Mouse (Mus musculus) lung, postnatal 0 days (tissue): Measurements from ENCODE around the gene Srrm3. TPM values are rescaled to one million over a fixed set of nuclear protein-coding genes. Genes with fewer than 3 reads are reported as not detected.
A peak's percentile ranks its signal among the peaks of the same experiment; 100 is the strongest.

Experiments used
- ATAC-seq: fragments of 200-750 bp; cut with Nextera tagmentation; 2 replicates; pipeline ENCODE4 v1.8.0; 2017; ENCODE audit warnings: moderate library complexity
- DNase-seq: peaks from one replicate; pipeline ENCODE4 v3.0.0-alpha.2; 2016; ENCODE audit warnings: low spot score
- H3K27ac ChIP-seq: fragments of 300-500 bp; sonication (generic); 2 replicates; pipeline ENCODE4 v1.5.1; 2014; ENCODE audit warnings: antibody characterized with exemption, mild to moderate bottlenecking, low read length, mixed read lengths
- H3K27me3 ChIP-seq: fragments of 300-500 bp; sonication (generic); replicated peaks from 2 replicates; pipeline ENCODE4 v1.6.1; 2014; ENCODE audit warnings: low read length, mixed read lengths; ENCODE audit not compliant: insufficient read depth
- H3K36me3 ChIP-seq: fragments of 300-500 bp; sonication (generic); 2 replicates; pipeline ENCODE4 v1.6.1; 2014; ENCODE audit warnings: low read length, mixed read lengths; ENCODE audit not compliant: insufficient read depth
- H3K4me1 ChIP-seq: fragments of 300-500 bp; sonication (generic); 2 replicates; pipeline ENCODE4 v1.6.1; 2014; ENCODE audit warnings: antibody characterized with exemption, low read depth, low read length, mixed read lengths; ENCODE audit not compliant: insufficient read depth
- H3K4me2 ChIP-seq: fragments of 300-500 bp; sonication (generic); replicated peaks from 2 replicates; pipeline ENCODE4 v1.6.1; 2014; ENCODE audit warnings: low read depth, mild to moderate bottlenecking, low read length, moderate library complexity, mixed read lengths
- H3K4me3 ChIP-seq: fragments of 300-500 bp; sonication (generic); 2 replicates; pipeline ENCODE4 v1.5.1; 2014; ENCODE audit warnings: low read depth, low read length
- H3K9ac ChIP-seq: fragments of 300-500 bp; sonication (generic); replicated peaks from 2 replicates; pipeline ENCODE4 v1.6.1; 2014; ENCODE audit warnings: low read depth, mild to moderate bottlenecking
- H3K9me3 ChIP-seq: fragments of 300-500 bp; sonication (generic); 2 replicates; pipeline ENCODE4 v1.6.1; 2016; ENCODE audit warnings: low read length, mixed read lengths
- CTCF ChIP-seq: IDR thresholded peaks from 2 replicates; pipeline ENCODE4 v1.5.1; 2016; ENCODE audit warnings: antibody characterized with exemption, mild to moderate bottlenecking
- EP300 ChIP-seq: IDR thresholded peaks from 2 replicates; pipeline ENCODE4 v1.6.1; 2016; ENCODE audit warnings: antibody characterized with exemption, mild to moderate bottlenecking, control low read depth
- WGBS: fragments of 180-500 bp; shearing (Covaris S2); extraction: QIAGEN DNeasy Blood & Tissue Kit; methylation state at CpG from one replicate; pipeline ENCODE4 v1.1.7; 2014; 5-methylcytosine and 5-hydroxymethylcytosine counted together
- polyA plus RNA-seq: library from polyadenylated mRNA; unstranded; fragments of >200 nt; fragmentation: Nextera tagmentation; extraction: Ambion mirVana; gene quantifications from 2 replicates; pipeline ENCODE4 v1.2.1, GENCODE M21; 2015

The Srrm3 gene
- polyA plus RNA-seq, 1 experiment from 2014 or later = not detected

GRCm38 (mm10) chr5:135908185-135908584 is 101.5 kb downstream of the Srrm3 start:
- TF ChIP-seq CTCF = no peak
- TF ChIP-seq EP300 = no peak
- Histone ChIP-seq H3K27me3 (no peaks in the 10 kb centered on the region), H3K9me3 (no peaks in the 10 kb centered on the region), H3K27ac (peak overlapping the region; percentile 82), H3K9ac (no peak overlapping the region), H3K4me3 (no peak overlapping the region), H3K4me1 (peaks cover 7% of the 10 kb centered on the region), H3K4me2 (no peak overlapping the region), H3K36me3 (peaks cover 10% of the 10 kb centered on the region)
- ATAC-seq = no peak
- WGBS = 86% methylated on average over 12 of the region's 12 CpGs
- no peak for DNase-seq

GRCm38 (mm10) chr5:135908989-135909388 is 102.3 kb downstream of the Srrm3 start:
- peaks cover 12% of the 10 kb centered on the region for H3K4me1 ChIP-seq
- H3K9ac ChIP-seq = no peak overlapping the region
- no peak overlapping the region for H3K4me2 ChIP-seq
- H3K27ac ChIP-seq = peak overlapping the region; percentile 78
- peaks cover 10% of the 10 kb centered on the region for H3K36me3 ChIP-seq
- no peak for TF ChIP-seq CTCF
- peak; percentile 40; the same call in 1 of the 2 replicates for TF ChIP-seq EP300
- DNase-seq (peak; percentile 91), ATAC-seq (peak; percentile 25)
- 65% methylated on average over 16 of the region's 16 CpGs for WGBS
- no peaks in the 10 kb centered on the region for H3K27me3 ChIP-seq
- no peaks in the 10 kb centered on the region for H3K9me3 ChIP-seq
- no peak overlapping the region for H3K4me3 ChIP-seq

GRCm38 (mm10) chr5:135909646-135910045 is 103.0 kb downstream of the Srrm3 start:
- no peak for ATAC-seq
- H3K4me1 ChIP-seq = peaks cover 16% of the 10 kb centered on the region
- peak overlapping the region; percentile 78 for H3K27ac ChIP-seq
- peaks cover 10% of the 10 kb centered on the region for H3K36me3 ChIP-seq
- H3K9me3 ChIP-seq = no peaks in the 10 kb centered on the region
- DNase-seq = no peak
- no peak overlapping the region for H3K4me2 ChIP-seq
- no peak overlapping the region for H3K9ac ChIP-seq
- no peaks in the 10 kb centered on the region for H3K27me3 ChIP-seq
- WGBS = 69% methylated on average over 10 of the region's 10 CpGs
- no peak for TF ChIP-seq CTCF
- no peak for TF ChIP-seq EP300
- no peak overlapping the region for H3K4me3 ChIP-seq

- no peaks in the 10 kb centered on the region for H3K9me3 ChIP-seq
- TF ChIP-seq CTCF (no peak), EP300 (no peak)
- no peak for ATAC-seq
- no peak overlapping the region for H3K4me2 ChIP-seq
- H3K27me3 ChIP-seq = no peaks in the 10 kb centered on the region
- peaks cover 20% of the 10 kb centered on the region; the same call in 1 of the 2 replicates for H3K4me1 ChIP-seq
- no peak overlapping the region for H3K9ac ChIP-seq
- H3K27ac ChIP-seq = peak overlapping the region; percentile 78; the same call in 1 of the 2 replicates
- 86% methylated on average over 25 of the region's 25 CpGs for WGBS
- DNase-seq = no peak
- H3K36me3 ChIP-seq = peaks cover 10% of the 10 kb centered on the region
- H3K4me3 ChIP-seq = no peak overlapping the region
Measured at GRCm38 (mm10) chr5:135910813-135911212, 104.1 kb downstream of the Srrm3 start.

- peaks cover 17% of the 10 kb centered on the region; the same call in 1 of the 2 replicates for H3K4me1 ChIP-seq
- no peak overlapping the region for H3K4me2 ChIP-seq
- 89% methylated on average over 11 of the region's 11 CpGs for WGBS
- H3K36me3 ChIP-seq = peaks cover 10% of the 10 kb centered on the region
- ATAC-seq (no peak), DNase-seq (no peak)
- TF ChIP-seq EP300 (0 out of 2 replicates have a peak, but pooled peaks have one; percentile 27), CTCF (no peak)
- no peak overlapping the region for H3K27ac ChIP-seq
- H3K4me3 ChIP-seq = no peak overlapping the region
- no peaks in the 10 kb centered on the region for H3K9me3 ChIP-seq
- H3K9ac ChIP-seq = no peak overlapping the region
- H3K27me3 ChIP-seq = no peaks in the 10 kb centered on the region
Measured at GRCm38 (mm10) chr5:135911633-135912220, 105.0 kb downstream of the Srrm3 start.

- TF ChIP-seq EP300 = no peak
- TF ChIP-seq CTCF = no peak
- H3K27ac ChIP-seq = peak overlapping the region; percentile 75
- H3K9me3 ChIP-seq = no peaks in the 10 kb centered on the region
- ATAC-seq (no peak), DNase-seq (peak; percentile 58)
- H3K36me3 ChIP-seq = peaks cover 10% of the 10 kb centered on the region
- no peak overlapping the region for H3K4me2 ChIP-seq
- 49% methylated on average over 5 of the region's 5 CpGs for WGBS
- peaks cover 17% of the 10 kb centered on the region; the same call in 1 of the 2 replicates for H3K4me1 ChIP-seq
- H3K9ac ChIP-seq = no peak overlapping the region
- no peaks in the 10 kb centered on the region for H3K27me3 ChIP-seq
- H3K4me3 ChIP-seq = no peak overlapping the region
Measured at GRCm38 (mm10) chr5:135913201-135913600, 106.5 kb downstream of the Srrm3 start.
